Mouse (Mus musculus): ENCODE data around the gene Man2a2. TPM values are rescaled to one million over a fixed set of nuclear protein-coding genes. Genes with fewer than 3 reads are reported as not detected.

Gene Man2a2
- polyA plus RNA-seq, 1 experiment from 2014 or later: 20.8 TPM

- Histone ChIP-seq H3K9me3 (replicated peaks) (no peaks in the 10 kb centered on the region), H3K36me3 (peaks cover 57% of the 10 kb centered on the region), H3K4me2 (peak within 1 kb of the TSS; percentile 80), H3K4me1 (peaks cover 17% of the 10 kb centered on the region), H3K4me3 (replicated peaks) (peak within 1 kb of the TSS; percentile 82), H3K27me3 (no peaks in the 10 kb centered on the region), H3K9ac (peak within 1 kb of the TSS; percentile 71), H3K27ac (peak within 1 kb of the TSS; percentile 94)
- peak; percentile 99 for ATAC-seq (replicated peaks; ENCODE audit: low FRiP score)
- WGBS: 2% methylated on average over 38 of the region's 38 CpGs
Observed at GRCm38 (mm10) chr7:80324043-80324815, 46.9 kb downstream of the Man2a2 start, which contains the start of gene Rccd1. TSS of gene Rccd1 (minus strand) at chr7:80324454.

GRCm38 (mm10) chr7:80323336-80323735, 47.8 kb downstream of the Man2a2 start:
- peak overlapping the region; percentile 94 for H3K27ac ChIP-seq
- peak overlapping the region; percentile 80 for H3K4me2 ChIP-seq
- peaks cover 17% of the 10 kb centered on the region for H3K4me1 ChIP-seq
- peaks cover 55% of the 10 kb centered on the region for H3K36me3 ChIP-seq
- peak overlapping the region; percentile 82 for H3K4me3 ChIP-seq (replicated peaks)
- 16% methylated on average over 8 of the region's 8 CpGs for WGBS
- no peaks in the 10 kb centered on the region for H3K9me3 ChIP-seq (replicated peaks)
- peak overlapping the region; percentile 71 for H3K9ac ChIP-seq
- H3K27me3 ChIP-seq: no peaks in the 10 kb centered on the region
- no peak for ATAC-seq (replicated peaks; ENCODE audit: low FRiP score)

DNA sequence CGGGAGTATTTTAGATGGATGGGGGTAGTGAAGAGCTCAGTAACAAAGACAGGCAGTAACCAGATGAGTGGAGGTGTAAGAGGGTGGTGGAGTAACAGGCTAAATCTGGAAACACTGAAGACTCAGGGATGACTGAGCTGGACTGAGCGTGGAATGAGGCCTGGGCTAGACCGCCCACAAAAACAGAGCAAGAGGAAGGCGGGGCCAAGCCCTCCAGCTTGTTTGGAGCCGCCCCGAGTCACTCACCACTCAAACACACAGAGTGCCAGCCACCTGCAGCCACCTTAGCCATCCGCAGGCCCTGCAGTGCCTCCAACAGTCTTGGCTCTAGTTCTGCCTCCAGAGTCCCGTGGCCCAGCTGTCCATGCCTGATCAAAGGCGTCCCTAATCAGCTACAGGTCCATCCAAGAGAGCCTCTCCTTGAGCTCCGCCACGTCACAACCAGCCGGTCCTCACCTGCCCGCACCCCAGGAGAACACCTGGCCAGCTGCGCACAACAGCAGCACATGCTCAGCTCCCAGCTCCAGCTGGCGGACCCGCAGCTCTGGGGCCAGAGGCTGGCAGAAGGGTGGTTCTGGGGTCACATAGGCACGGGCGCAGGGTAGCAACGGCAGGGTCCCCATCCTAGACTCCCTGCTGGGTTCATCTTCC, 51.2 kb downstream of the Man2a2 start:
- 86% methylated on average over 19 of the region's 19 CpGs for WGBS
- ATAC-seq (replicated peaks; ENCODE audit: low FRiP score): no peak
- peaks cover 13% of the 10 kb centered on the region for H3K4me1 ChIP-seq

DNA sequence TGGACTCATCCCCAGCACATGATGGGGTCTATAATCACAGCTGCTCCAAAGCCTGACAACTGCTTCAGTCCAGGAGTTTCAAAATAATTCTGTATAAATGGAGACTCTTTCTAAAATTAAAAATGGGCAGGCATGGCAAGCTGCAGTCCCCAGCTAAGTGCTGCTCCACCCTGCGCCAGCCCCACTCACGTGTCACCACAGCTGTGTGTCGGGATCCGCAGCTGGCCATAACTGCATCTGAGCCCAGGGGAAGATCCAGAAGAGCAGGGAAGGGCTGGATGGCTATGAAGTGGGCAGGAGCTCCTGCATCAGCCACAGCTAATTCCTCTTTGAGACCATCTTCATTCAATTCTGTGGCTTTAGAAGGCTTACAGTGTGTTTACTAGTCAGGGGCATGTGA, 52.5 kb downstream of the Man2a2 start:
- no peak overlapping the region for H3K9ac ChIP-seq
- WGBS: 88% methylated on average over 4 of the region's 4 CpGs
- no peak for ATAC-seq (replicated peaks; ENCODE audit: low FRiP score)

More for the DNA sequence above, 51.2 kb downstream of the Man2a2 start:
- Histone ChIP-seq H3K9ac (no peak overlapping the region), H3K27me3 (no peaks in the 10 kb centered on the region), H3K36me3 (peaks cover 51% of the 10 kb centered on the region), H3K9me3 (replicated peaks) (no peaks in the 10 kb centered on the region), H3K4me3 (replicated peaks) (no peak overlapping the region), H3K4me2 (no peak overlapping the region), H3K27ac (no peak overlapping the region)

DNA sequence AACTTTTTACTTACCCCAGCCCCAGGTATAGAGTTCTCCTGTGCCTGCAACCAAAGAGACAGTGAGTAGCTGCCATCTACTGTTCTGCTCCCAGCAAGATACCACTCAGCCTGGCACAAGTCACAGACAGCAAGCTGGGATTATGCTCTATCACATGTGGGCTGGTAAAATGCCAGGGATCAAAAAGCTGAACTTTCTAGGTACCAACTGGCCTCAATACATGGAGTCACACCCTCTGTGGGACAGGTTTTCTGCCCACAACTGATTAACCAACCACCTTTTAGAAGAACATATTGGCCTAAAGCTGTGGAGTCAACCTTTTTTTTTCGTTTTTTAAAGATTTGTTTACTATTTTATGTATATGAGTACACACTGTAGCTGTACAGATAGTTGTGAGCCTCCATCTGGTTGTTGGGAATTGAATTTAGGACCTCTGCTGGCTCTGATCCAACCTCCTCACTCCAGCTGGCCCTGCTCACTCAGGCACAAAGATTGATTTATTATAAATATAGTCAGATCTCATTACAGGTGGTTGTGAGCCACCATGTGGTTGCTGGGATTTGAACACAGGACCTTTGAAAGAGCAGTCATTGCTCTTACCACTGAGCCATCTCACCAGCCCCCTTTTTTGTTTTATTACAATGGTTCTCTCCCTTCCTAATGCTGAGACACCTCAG, 53.6 kb downstream of the Man2a2 start:
- no peak overlapping the region for H3K4me3 ChIP-seq (replicated peaks)
- no peak overlapping the region for H3K9ac ChIP-seq
- peaks cover 74% of the 10 kb centered on the region for H3K36me3 ChIP-seq
- H3K27me3 ChIP-seq: no peaks in the 10 kb centered on the region
- 0 out of 2 replicates have a peak, but pooled peaks cover 2% of the 10 kb centered on the region for H3K4me1 ChIP-seq
- no peak overlapping the region for H3K4me2 ChIP-seq
- H3K9me3 ChIP-seq (replicated peaks): no peaks in the 10 kb centered on the region
- WGBS: 74% methylated on average over 1 of the region's 1 CpGs
- no peak overlapping the region for H3K27ac ChIP-seq
- no peak for ATAC-seq (replicated peaks; ENCODE audit: low FRiP score)

More for the DNA sequence above, 52.5 kb downstream of the Man2a2 start:
- Histone ChIP-seq H3K4me3 (replicated peaks) (no peak overlapping the region), H3K27ac (no peak overlapping the region), H3K4me2 (no peak overlapping the region), H3K27me3 (no peaks in the 10 kb centered on the region), H3K9me3 (replicated peaks) (no peaks in the 10 kb centered on the region), H3K4me1 (peaks cover 12% of the 10 kb centered on the region), H3K36me3 (peaks cover 63% of the 10 kb centered on the region)

DNA sequence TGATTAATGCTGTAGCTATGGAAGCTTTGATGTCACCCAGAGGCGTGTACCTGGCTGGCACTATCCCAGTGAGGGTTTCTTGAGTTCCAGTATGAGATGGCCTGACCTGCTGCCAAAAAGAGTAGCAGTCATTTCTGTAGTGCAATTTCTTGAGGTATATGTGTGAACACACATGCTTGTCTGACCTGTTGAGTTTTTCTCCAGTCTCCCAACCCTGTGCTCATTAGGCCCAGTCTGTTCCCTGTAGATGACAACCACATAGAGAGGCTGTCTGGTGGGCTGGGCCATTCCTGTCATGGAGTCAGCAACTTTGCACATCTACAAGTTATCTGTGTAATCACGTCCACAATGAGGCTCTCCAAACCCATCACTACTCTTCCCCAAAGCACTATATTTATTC, 55.4 kb downstream of the Man2a2 start:
- Histone ChIP-seq H3K36me3 (peaks cover 88% of the 10 kb centered on the region), H3K27me3 (no peaks in the 10 kb centered on the region)

GRCm38 (mm10) chr7:80310771-80311170, 60.4 kb downstream of the Man2a2 start:
- Histone ChIP-seq H3K27me3 (no peaks in the 10 kb centered on the region), H3K4me2 (no peak overlapping the region), H3K9ac (no peak overlapping the region), H3K4me3 (replicated peaks) (no peak overlapping the region), H3K9me3 (replicated peaks) (no peaks in the 10 kb centered on the region), H3K36me3 (peaks cover 99% of the 10 kb centered on the region), H3K27ac (no peak overlapping the region), H3K4me1 (no peaks in the 10 kb centered on the region)
- WGBS: 76% methylated on average over 7 of the region's 7 CpGs
- no peak for ATAC-seq (replicated peaks; ENCODE audit: low FRiP score)

More for the DNA sequence above, 55.4 kb downstream of the Man2a2 start:
- Histone ChIP-seq H3K27ac (no peak overlapping the region), H3K9me3 (replicated peaks) (no peaks in the 10 kb centered on the region), H3K4me2 (no peak overlapping the region), H3K4me3 (replicated peaks) (no peak overlapping the region), H3K4me1 (no peaks in the 10 kb centered on the region), H3K9ac (no peak overlapping the region)
- 91% methylated on average over 2 of the region's 2 CpGs for WGBS
- ATAC-seq (replicated peaks; ENCODE audit: low FRiP score): no peak

- ATAC-seq (replicated peaks; ENCODE audit: low FRiP score): no peak
- H3K4me3 ChIP-seq (replicated peaks): no peak overlapping the region
- H3K36me3 ChIP-seq: peaks cover 99% of the 10 kb centered on the region
- H3K4me1 ChIP-seq: no peaks in the 10 kb centered on the region
- H3K4me2 ChIP-seq: no peak overlapping the region
- no peaks in the 10 kb centered on the region for H3K9me3 ChIP-seq (replicated peaks)
- H3K27ac ChIP-seq: no peak overlapping the region
- H3K9ac ChIP-seq: no peak overlapping the region
- 79% methylated on average over 3 of the region's 3 CpGs for WGBS
- no peaks in the 10 kb centered on the region for H3K27me3 ChIP-seq
Observed at GRCm38 (mm10) chr7:80307766-80308165, 63.4 kb downstream of the Man2a2 start.

DNA sequence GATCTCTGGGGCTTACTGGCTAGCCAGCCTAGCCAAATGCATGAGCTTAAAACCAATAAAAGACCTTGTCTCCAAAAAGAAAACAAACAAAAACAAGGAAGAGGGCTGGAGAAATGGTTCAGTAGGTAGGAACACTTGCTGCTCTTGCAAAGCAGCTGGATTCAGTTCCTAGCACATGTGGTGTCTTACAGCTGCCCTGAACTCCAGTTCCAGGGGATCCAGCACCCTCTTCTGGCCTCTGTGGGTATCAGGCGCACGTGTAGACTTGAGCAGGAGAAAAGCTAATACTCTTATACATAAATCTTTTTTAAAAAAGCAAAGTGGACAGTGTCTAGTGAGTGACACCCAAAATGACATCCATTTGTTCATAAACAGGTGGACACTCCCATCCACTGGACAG, 69.7 kb downstream of the Man2a2 start:
- Histone ChIP-seq H3K9me3 (replicated peaks) (no peaks in the 10 kb centered on the region), H3K36me3 (peaks cover 82% of the 10 kb centered on the region), H3K4me3 (replicated peaks) (no peak overlapping the region), H3K27me3 (no peaks in the 10 kb centered on the region), H3K27ac (no peak overlapping the region), H3K4me2 (no peak overlapping the region), H3K9ac (no peak overlapping the region), H3K4me1 (peaks cover 13% of the 10 kb centered on the region)
- WGBS: 90% methylated on average over 2 of the region's 2 CpGs
- no peak for ATAC-seq (replicated peaks; ENCODE audit: low FRiP score)

DNA sequence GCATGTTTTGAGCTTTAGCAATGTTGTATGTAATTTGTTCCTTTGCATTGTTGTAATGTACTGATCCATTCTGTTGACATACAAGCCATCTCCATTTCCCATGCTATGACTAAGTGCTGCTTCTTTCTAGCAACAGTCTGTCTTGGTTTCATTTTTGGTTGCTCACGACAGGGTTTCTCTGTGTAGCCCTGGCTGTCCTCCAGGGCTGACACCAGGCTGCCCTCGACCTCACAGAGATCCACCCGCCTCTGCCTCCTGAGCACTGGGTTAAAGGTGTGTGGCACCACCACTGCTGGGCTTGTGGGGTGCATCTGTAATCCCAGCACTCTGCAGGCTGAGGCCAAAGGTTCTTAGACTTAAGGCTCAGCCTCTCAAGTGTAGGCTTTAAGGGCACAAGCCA, 71.6 kb downstream of the Man2a2 start:
- WGBS: 89% methylated on average over 3 of the region's 3 CpGs
- peaks cover 62% of the 10 kb centered on the region for H3K36me3 ChIP-seq
- no peak for ATAC-seq (replicated peaks; ENCODE audit: low FRiP score)
- H3K9ac ChIP-seq: no peak overlapping the region
- H3K4me1 ChIP-seq: peaks cover 24% of the 10 kb centered on the region
- H3K4me3 ChIP-seq (replicated peaks): no peak overlapping the region
- H3K27ac ChIP-seq: no peak overlapping the region
- H3K4me2 ChIP-seq: no peak overlapping the region
- no peaks in the 10 kb centered on the region for H3K9me3 ChIP-seq (replicated peaks)
- no peaks in the 10 kb centered on the region for H3K27me3 ChIP-seq

Data from kidney, embryonic 15.5 days (tissue).